8 mouse cellular contexts compared by ENCODE assay signal in the genomic region with DNA sequence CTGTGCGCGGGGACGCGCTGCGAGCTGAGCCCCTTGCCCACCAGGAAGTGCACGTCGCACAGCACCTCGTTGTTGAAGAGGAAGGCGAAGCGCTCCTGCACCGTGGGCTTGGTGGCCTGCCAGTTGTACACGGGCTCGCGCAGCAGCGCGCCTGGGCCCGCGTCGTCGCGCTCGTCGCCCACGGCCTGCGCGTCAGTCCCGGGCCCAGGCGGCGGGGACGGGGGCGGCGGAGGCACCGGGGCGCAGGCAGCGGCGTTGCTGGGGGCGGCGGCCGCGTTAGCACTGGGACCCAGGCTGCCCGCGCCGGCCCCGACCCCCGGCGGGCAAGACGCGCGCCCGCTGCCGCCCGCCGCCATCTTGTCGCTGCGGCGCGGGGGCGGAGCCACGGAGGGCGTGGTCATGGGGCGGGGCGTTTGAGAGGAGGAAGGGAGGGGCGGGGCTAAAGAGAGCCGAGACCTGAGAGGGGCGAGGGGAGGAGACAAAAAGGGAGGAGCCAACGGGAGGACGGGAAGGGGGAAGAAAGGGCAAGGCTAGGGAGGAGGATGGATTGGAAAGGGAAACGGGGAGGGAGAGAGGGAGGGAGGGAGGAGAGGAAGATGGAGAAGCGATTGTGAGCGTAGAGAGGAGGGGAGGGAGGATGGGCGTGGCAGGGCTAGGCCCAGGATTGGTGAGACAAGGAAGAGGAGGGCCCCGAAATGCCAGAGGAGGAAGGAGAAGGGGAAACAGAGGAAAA. TPM values are rescaled to one million over a fixed set of nuclear protein-coding genes. Genes with fewer than 3 reads are reported as not detected.
DNase-seq lines count a peak whose midpoint lies in the region; ATAC-seq and TF ChIP-seq lines count a peak whose summit lies in the region.

No protein-coding gene starts in this region.

- WGBS in forebrain, embryonic 13.5 days, result under 1% methylated on average over 44 of the region's 72 CpGs
- 1% methylated on average over 63 of the region's 72 CpGs for WGBS in neural tube, embryonic 15.5 days

- H3K4me3 ChIP-seq in ES-Bruce4 (ENCODE audit: low read depth, low read length), result peak overlapping the region; percentile 93
- peak overlapping the region; percentile 82 for H3K4me3 ChIP-seq in forebrain, embryonic 13.5 days
- H3K4me3 ChIP-seq in neural tube, embryonic 15.5 days (replicated peaks), result peak overlapping the region; percentile 83

- intact Hi-C loops in heart, postnatal 14 days (cut with DNase I), result loop anchor here (5.0 kb wide), 1 partner anchor 34 kb away; the partner anchor contains the start of gene Csnk1g2

- peak overlapping the region; percentile 92 for H3K27ac ChIP-seq in ES-Bruce4 (ENCODE audit: insufficient read depth, low read length)
- peak overlapping the region; percentile 89 for H3K27ac ChIP-seq in forebrain, embryonic 13.5 days
- peak overlapping the region; percentile 94 for H3K27ac ChIP-seq in neural tube, embryonic 15.5 days (replicated peaks)

- 0 out of 2 replicates have a peak, but pooled peaks have one; percentile 13 for TF ChIP-seq EP300 in ES-Bruce4 (IDR thresholded peaks at IDR 0.05; ENCODE audit: insufficient read depth, low read depth, low read length)

- peak overlapping the region; percentile 89 for H3K4me2 ChIP-seq in forebrain, embryonic 13.5 days
- H3K4me2 ChIP-seq in neural tube, embryonic 15.5 days, result peak overlapping the region; percentile 77

- ATAC-seq in cerebellum, adult (ENCODE audit: insufficient number of reproducible peaks, low FRiP score, low TSS enrichment), result peak; percentile 71
- peak; percentile 85 for ATAC-seq in forebrain, embryonic 13.5 days
- ATAC-seq in neural tube, embryonic 15.5 days (ENCODE audit: low FRiP score), result peak; percentile 91

- no peaks in the 10 kb centered on the region for H3K36me3 ChIP-seq in ES-Bruce4 (ENCODE audit: control insufficient read depth, insufficient read depth, low read length, poor library complexity, severe bottlenecking)
- peaks cover 4% of the 10 kb centered on the region; the same call in 1 of the 2 replicates for H3K36me3 ChIP-seq in forebrain, embryonic 13.5 days (ENCODE audit: poor library complexity, severe bottlenecking)
- H3K36me3 ChIP-seq in neural tube, embryonic 15.5 days, result no peaks in the 10 kb centered on the region

- DNase-seq in heart, postnatal 14 days, result peak; percentile 97 to 98
- DNase-seq in layer of hippocampus, adult 11-12 months (ENCODE audit: low spot score), result peak; percentile 96
- DNase-seq in lung, adult 18-20 months, result peak; percentile 95 to 97
- peak; percentile 96 for DNase-seq in testis, postnatal 14 days (ENCODE audit: low spot score)

- TF ChIP-seq POLR2A in ES-Bruce4 (IDR thresholded peaks at IDR 0.05; ENCODE audit: insufficient read depth, low read length), result no peak

- peak overlapping the region; percentile 81 for H3K9ac ChIP-seq in ES-Bruce4 (ENCODE audit: low read depth, poor library complexity, severe bottlenecking)
- peak overlapping the region; percentile 92 for H3K9ac ChIP-seq in forebrain, embryonic 13.5 days
- peak overlapping the region; percentile 88 for H3K9ac ChIP-seq in neural tube, embryonic 15.5 days (replicated peaks)

- TF ChIP-seq CTCF in ES-Bruce4 (IDR thresholded peaks at IDR 0.05; ENCODE audit: low read depth, low read length), result no peak

- H3K9me3 ChIP-seq in ES-Bruce4 (replicated peaks; ENCODE audit: control insufficient read depth, insufficient read depth, low read length, poor library complexity, severe bottlenecking), result no peaks in the 10 kb centered on the region
- no peaks in the 10 kb centered on the region for H3K9me3 ChIP-seq in forebrain, embryonic 13.5 days (replicated peaks)
- H3K9me3 ChIP-seq in neural tube, embryonic 15.5 days (replicated peaks), result no peaks in the 10 kb centered on the region

- H3K27me3 ChIP-seq in ES-Bruce4 (ENCODE audit: control insufficient read depth, insufficient read depth, low read length, poor library complexity, severe bottlenecking), result no peaks in the 10 kb centered on the region
- H3K27me3 ChIP-seq in forebrain, embryonic 13.5 days, result no peaks in the 10 kb centered on the region
- H3K27me3 ChIP-seq in neural tube, embryonic 15.5 days (replicated peaks), result no peaks in the 10 kb centered on the region

- H3K4me1 ChIP-seq in ES-Bruce4 (ENCODE audit: control insufficient read depth, insufficient read depth, low read length), result peaks cover 9% of the 10 kb centered on the region
- peaks cover 29% of the 10 kb centered on the region for H3K4me1 ChIP-seq in forebrain, embryonic 13.5 days
- peaks cover 41% of the 10 kb centered on the region for H3K4me1 ChIP-seq in neural tube, embryonic 15.5 days

RNA-seq across cellular contexts. Expression of gene Btbd2, which starts 0.6 kb away (rescaled TPM):
- 45.6 and 47.1 TPM in 2 replicates for polyA plus RNA-seq in ES-Bruce4 (2011; ENCODE audit: insufficient read depth, insufficient read length, low read depth, missing spikeins)
- 59.2 and 61.2 TPM in 2 replicates for polyA plus RNA-seq in forebrain, embryonic 13.5 days (2015; fragmentation: Nextera tagmentation; extraction: Ambion mirVana)
- 10 to 100 TPM; 40.6 to 41.9 TPM for total RNA-seq in heart, postnatal 14 days (2021)
- polyA plus RNA-seq in neural tube, embryonic 15.5 days (2015; fragmentation: Nextera tagmentation; extraction: Ambion mirVana), result 91.9 and 92.1 TPM in 2 replicates

RNA-seq across cellular contexts. Expression of gene Mknk2, which starts 21.6 kb away (rescaled TPM):
- polyA plus RNA-seq in ES-Bruce4 (2011; ENCODE audit: insufficient read depth, insufficient read length, low read depth, missing spikeins), result 54.6 and 57.4 TPM in 2 replicates
- polyA plus RNA-seq in forebrain, embryonic 13.5 days (2015; fragmentation: Nextera tagmentation; extraction: Ambion mirVana), result 52.3 and 55.1 TPM in 2 replicates
- total RNA-seq in heart, postnatal 14 days (2021), result 100 to 1,000 TPM; 166 to 169 TPM
- 56.2 and 70.3 TPM in 2 replicates for polyA plus RNA-seq in neural tube, embryonic 15.5 days (2015; fragmentation: Nextera tagmentation; extraction: Ambion mirVana)

RNA-seq across cellular contexts. Expression of gene Csnk1g2, which starts 33.7 kb away (rescaled TPM):
- polyA plus RNA-seq in ES-Bruce4 (2011; ENCODE audit: insufficient read depth, insufficient read length, low read depth, missing spikeins), result 82.7 and 84.6 TPM in 2 replicates
- 55.0 and 73.2 TPM in 2 replicates for polyA plus RNA-seq in forebrain, embryonic 13.5 days (2015; fragmentation: Nextera tagmentation; extraction: Ambion mirVana)
- total RNA-seq in heart, postnatal 14 days (2021), result 100 to 1,000 TPM; 123 to 131 TPM
- 106 and 118 TPM in 2 replicates for polyA plus RNA-seq in neural tube, embryonic 15.5 days (2015; fragmentation: Nextera tagmentation; extraction: Ambion mirVana)

RNA-seq across cellular contexts. Expression of gene Mob3a, which starts 45.5 kb away (rescaled TPM):
- polyA plus RNA-seq in ES-Bruce4 (2011; ENCODE audit: insufficient read depth, insufficient read length, low read depth, missing spikeins), result 17.5 and 19.8 TPM in 2 replicates
- polyA plus RNA-seq in forebrain, embryonic 13.5 days (2015; fragmentation: Nextera tagmentation; extraction: Ambion mirVana), result 47.9 and 51.6 TPM in 2 replicates
- 10 to 100 TPM in 1 of 2 experiments, 1 to 10 TPM in 1; 7.0 to 11.4 TPM for total RNA-seq in heart, postnatal 14 days (2021)
- polyA plus RNA-seq in neural tube, embryonic 15.5 days (2015; fragmentation: Nextera tagmentation; extraction: Ambion mirVana), result 53.0 and 58.8 TPM in 2 replicates

RNA-seq across cellular contexts. Expression of gene Izumo4, which starts 45.7 kb away (rescaled TPM):
- 7.2 and 9.6 TPM in 2 replicates for polyA plus RNA-seq in ES-Bruce4 (2011; ENCODE audit: insufficient read depth, insufficient read length, low read depth, missing spikeins)
- polyA plus RNA-seq in forebrain, embryonic 13.5 days (2015; fragmentation: Nextera tagmentation; extraction: Ambion mirVana), result 24.5 and 26.3 TPM in 2 replicates
- 1 to 10 TPM; 4.5 to 4.9 TPM for total RNA-seq in heart, postnatal 14 days (2021)
- 43.3 and 46.8 TPM in 2 replicates for polyA plus RNA-seq in neural tube, embryonic 15.5 days (2015; fragmentation: Nextera tagmentation; extraction: Ambion mirVana)

Comparison
In these comparisons a context has a peak if more than half of its experiments do, and no peak if none do; other contexts are left out.
1. Peak in every context shown above with its lines: DNase-seq, ATAC-seq, H3K4me3 ChIP-seq and H3K27ac ChIP-seq.